Mouse (Mus musculus) intestine, postnatal 0 days (tissue): ENCODE results near the gene Plin3. TPM values are rescaled to one million over a fixed set of nuclear protein-coding genes. Genes with fewer than 3 reads are reported as not detected.

Experiments
- ATAC-seq: fragments of 200-750 bp; cut with Nextera tagmentation; 2 replicates; pipeline ENCODE4 v1.8.0; 2017; ENCODE audit warnings: mild to moderate bottlenecking, moderate TSS enrichment, moderate library complexity
- H3K27ac ChIP-seq: fragments of 300-500 bp; sonication (generic); 2 replicates; pipeline ENCODE4 v1.5.1; 2014; ENCODE audit warnings: mild to moderate bottlenecking, low read depth, low read length, moderate library complexity
- H3K27me3 ChIP-seq: fragments of 300-500 bp; sonication (generic); replicated peaks from 2 replicates; pipeline ENCODE4 v1.6.1; 2014; ENCODE audit warnings: low read length, mixed read lengths; ENCODE audit not compliant: control insufficient read depth, insufficient read depth
- H3K36me3 ChIP-seq: fragments of 300-500 bp; sonication (generic); 2 replicates; pipeline ENCODE4 v1.6.1; 2014; ENCODE audit warnings: mild to moderate bottlenecking, moderate library complexity; ENCODE audit not compliant: control insufficient read depth, insufficient read depth
- H3K4me1 ChIP-seq: fragments of 300-500 bp; sonication (generic); replicated peaks from 2 replicates; pipeline ENCODE4 v1.6.1; 2014; ENCODE audit warnings: antibody characterized with exemption, low read length, mixed read lengths; ENCODE audit not compliant: control insufficient read depth, insufficient read depth
- H3K4me2 ChIP-seq: fragments of 300-500 bp; sonication (generic); replicated peaks from 2 replicates; pipeline ENCODE4 v1.6.1; 2014; ENCODE audit warnings: low read depth, mild to moderate bottlenecking, moderate library complexity
- H3K4me3 ChIP-seq: fragments of 300-500 bp; sonication (generic); 2 replicates; pipeline ENCODE4 v1.5.1; 2014; ENCODE audit warnings: low read depth, low read length
- H3K9ac ChIP-seq: fragments of 300-500 bp; sonication (generic); 2 replicates; pipeline ENCODE4 v1.6.1; 2014; ENCODE audit warnings: mild to moderate bottlenecking, low read depth, low read length
- H3K9me3 ChIP-seq: fragments of 300-500 bp; sonication (generic); 2 replicates; pipeline ENCODE4 v1.6.1; 2016; ENCODE audit warnings: mixed run types; ENCODE audit not compliant: control insufficient read depth
- CTCF ChIP-seq: sonication (generic); IDR thresholded peaks from 2 replicates; pipeline ENCODE4 v1.5.1; 2016; ENCODE audit warnings: low read depth, mild to moderate bottlenecking, control low read depth, antibody characterized with exemption, moderate library complexity
- WGBS: fragments of 180-500 bp; shearing (Covaris S2); extraction: QIAGEN DNeasy Blood & Tissue Kit; methylation state at CpG from one replicate; pipeline ENCODE4 v1.1.7; 2014; 5-methylcytosine and 5-hydroxymethylcytosine counted together
- polyA plus RNA-seq: library from polyadenylated mRNA; unstranded; fragments of >200 nt; fragmentation: Nextera tagmentation; extraction: Ambion mirVana; gene quantifications from 2 replicates; pipeline ENCODE4 v1.2.1, GENCODE M21; 2015

Plin3 gene
- polyA plus RNA-seq, 1 experiment from 2014 or later = 521 TPM

- no peak overlapping the region for H3K4me2 ChIP-seq
- no peak for ATAC-seq
Observed at GRCm38 (mm10) chr17:56330345-56330744, 37.7 kb upstream of the Plin3 start.

GRCm38 (mm10) chr17:56329267-56329666 lies 36.6 kb upstream of the Plin3 start:
- H3K9me3 ChIP-seq = no peaks in the 10 kb centered on the region
- no peak overlapping the region for H3K9ac ChIP-seq
- peaks cover 10% of the 10 kb centered on the region; the same call in 1 of the 2 replicates for H3K4me1 ChIP-seq
- H3K27ac ChIP-seq = no peak overlapping the region
- H3K27me3 ChIP-seq = no peaks in the 10 kb centered on the region
- ATAC-seq = no peak
- no peak overlapping the region for H3K4me2 ChIP-seq
- no peak for TF ChIP-seq CTCF
- no peak overlapping the region for H3K4me3 ChIP-seq
- H3K36me3 ChIP-seq = no peaks in the 10 kb centered on the region

More at GRCm38 (mm10) chr17:56330345-56330744, 37.7 kb upstream of the Plin3 start:
- Histone ChIP-seq H3K27me3 (no peaks in the 10 kb centered on the region), H3K9me3 (no peaks in the 10 kb centered on the region), H3K9ac (no peak overlapping the region), H3K27ac (no peak overlapping the region), H3K36me3 (no peaks in the 10 kb centered on the region), H3K4me3 (no peak overlapping the region), H3K4me1 (peaks cover 6% of the 10 kb centered on the region; the same call in 1 of the 2 replicates)
- 62% methylated on average over 3 of the region's 3 CpGs for WGBS
- peak; percentile 29 for TF ChIP-seq CTCF

GRCm38 (mm10) chr17:56326153-56327147 lies 33.8 kb upstream of the Plin3 start:
- Histone ChIP-seq H3K4me1 (peaks cover 10% of the 10 kb centered on the region; the same call in 1 of the 2 replicates), H3K9me3 (no peaks in the 10 kb centered on the region), H3K27me3 (no peaks in the 10 kb centered on the region), H3K9ac (peak overlapping the region; percentile 91), H3K4me3 (peak overlapping the region; percentile 77), H3K4me2 (peak overlapping the region; percentile 92), H3K36me3 (peaks cover 14% of the 10 kb centered on the region; the same call in 1 of the 2 replicates), H3K27ac (peak overlapping the region; percentile 97)
- 2% methylated on average over 58 of the region's 67 CpGs for WGBS
- peak; percentile 44 for ATAC-seq
- no peak for TF ChIP-seq CTCF

GRCm38 (mm10) chr17:56325450-56326152 lies 32.9 kb upstream of the Plin3 start, which contains the start of gene Kdm4b:
Gene Kdm4b (plus strand): TSS chr17:56326062.
- WGBS = under 1% methylated on average over 52 of the region's 57 CpGs
- ATAC-seq = peak; percentile 98

GRCm38 (mm10) chr17:56324419-56324818 lies 31.7 kb upstream of the Plin3 start:
- ATAC-seq = no peak
- Histone ChIP-seq H3K9me3 (no peaks in the 10 kb centered on the region), H3K4me2 (no peak overlapping the region), H3K27ac (no peak overlapping the region), H3K36me3 (peaks cover 30% of the 10 kb centered on the region; the same call in 1 of the 2 replicates), H3K27me3 (no peaks in the 10 kb centered on the region), H3K4me1 (peaks cover 10% of the 10 kb centered on the region; the same call in 1 of the 2 replicates), H3K4me3 (no peak overlapping the region), H3K9ac (no peak overlapping the region)
- TF ChIP-seq CTCF = no peak
- 61% methylated on average over 3 of the region's 3 CpGs for WGBS

More at GRCm38 (mm10) chr17:56325450-56326152, 32.9 kb upstream of the Plin3 start, which contains the start of gene Kdm4b:
- Histone ChIP-seq H3K4me3 (peak within 1 kb of the TSS; percentile 77), H3K9me3 (no peaks in the 10 kb centered on the region), H3K36me3 (peaks cover 19% of the 10 kb centered on the region; the same call in 1 of the 2 replicates), H3K4me2 (peak within 1 kb of the TSS; percentile 92), H3K4me1 (peaks cover 10% of the 10 kb centered on the region; the same call in 1 of the 2 replicates), H3K9ac (peak within 1 kb of the TSS; percentile 91), H3K27ac (peak within 1 kb of the TSS; percentile 97), H3K27me3 (no peaks in the 10 kb centered on the region)
- TF ChIP-seq CTCF = no peak
